Mouse (Mus musculus): ENCODE measurements around the gene Zfhx3.

Gene Zfhx3

DNA sequence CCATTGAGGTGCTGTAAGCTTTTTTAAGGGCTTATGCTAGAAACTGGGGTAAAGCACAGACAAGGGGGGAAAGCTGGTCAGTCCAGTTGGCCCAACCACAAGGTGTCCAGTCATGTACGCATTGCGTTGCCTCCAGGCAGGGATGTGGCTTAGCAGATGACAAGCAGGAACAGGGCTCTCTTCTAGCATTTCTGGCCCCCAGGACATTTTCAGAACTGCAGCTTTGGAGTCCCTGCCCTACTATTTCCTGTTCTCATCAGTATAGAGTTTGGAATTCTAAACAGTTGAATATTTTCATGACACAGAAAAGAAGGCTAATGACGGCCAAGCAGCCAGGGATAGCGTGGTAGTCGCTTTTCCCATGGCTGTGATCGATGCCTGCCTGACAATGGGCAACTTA is 706.5 kb downstream of the Zfhx3 start:
- DNase-seq (ENCODE audit: low spot score in 2 of 2): no peak

GRCm38 (mm10) chr8:108650837-108651236 is 708.4 kb downstream of the Zfhx3 start:
- no peak for DNase-seq (ENCODE audit: low spot score in 2 of 2)

- DNase-seq (ENCODE audit: low spot score in 2 of 2): no peak
Observed at GRCm38 (mm10) chr8:108661486-108662093, 719.1 kb downstream of the Zfhx3 start.

GRCm38 (mm10) chr8:108662766-108663165 is 720.3 kb downstream of the Zfhx3 start:
- DNase-seq (ENCODE audit: low spot score in 2 of 2): no peak

DNA sequence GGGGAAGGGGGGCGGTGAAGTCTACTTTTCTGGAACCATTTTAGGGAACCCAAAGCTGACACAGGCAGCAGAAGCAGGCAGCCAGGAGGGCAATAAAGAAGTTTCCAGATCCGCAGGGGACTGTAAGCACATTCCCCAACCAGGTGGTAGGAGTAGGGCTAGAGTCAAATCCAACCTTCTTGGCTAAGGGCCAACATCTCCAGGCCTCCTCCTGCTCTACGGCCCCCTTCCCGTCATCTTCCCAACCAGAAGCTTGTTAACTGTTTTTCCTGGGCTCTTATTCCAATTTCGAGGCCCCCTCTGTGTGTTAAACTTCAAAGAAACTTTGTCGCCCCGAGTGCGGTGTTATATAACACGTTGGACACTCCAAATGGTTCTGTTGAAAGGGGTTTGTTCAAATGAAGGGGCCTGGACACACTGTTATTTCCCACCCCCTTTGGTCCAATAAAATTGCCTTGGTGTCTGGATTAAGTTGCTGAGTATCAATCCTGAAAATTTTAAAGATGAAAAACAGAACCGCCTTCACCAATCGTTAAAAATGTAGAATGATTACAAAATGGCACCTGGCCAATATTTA is 729.6 kb downstream of the Zfhx3 start:
- DNase-seq (ENCODE audit: low spot score in 2 of 2): no peak

GRCm38 (mm10) chr8:108675001-108675525 is 732.6 kb downstream of the Zfhx3 start:
- no peak for DNase-seq (ENCODE audit: low spot score in 2 of 2)

DNA sequence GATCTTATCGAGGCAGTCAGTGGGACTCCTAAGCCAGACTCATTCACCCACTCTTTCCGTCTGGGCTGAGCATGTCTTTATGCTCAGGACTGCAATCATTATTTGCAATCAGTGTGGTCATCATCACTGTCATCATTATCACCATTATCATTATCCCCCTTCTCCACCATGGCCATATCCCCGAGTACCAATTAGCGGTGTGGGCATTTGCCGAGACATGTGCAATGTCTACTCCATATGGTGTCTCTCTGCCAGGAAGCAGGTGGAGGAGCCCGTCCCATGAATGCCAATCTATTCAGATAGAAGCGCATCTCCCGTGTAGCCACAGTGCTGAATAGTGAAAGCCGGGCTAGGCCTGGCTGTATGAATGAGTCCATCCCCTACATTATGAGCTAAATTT is 747.2 kb downstream of the Zfhx3 start:
- DNase-seq (ENCODE audit: low spot score in 2 of 2): no peak

GRCm38 (mm10) chr8:108690576-108691455 is 748.4 kb downstream of the Zfhx3 start:
- no peak for DNase-seq (ENCODE audit: low spot score in 2 of 2)

DNA sequence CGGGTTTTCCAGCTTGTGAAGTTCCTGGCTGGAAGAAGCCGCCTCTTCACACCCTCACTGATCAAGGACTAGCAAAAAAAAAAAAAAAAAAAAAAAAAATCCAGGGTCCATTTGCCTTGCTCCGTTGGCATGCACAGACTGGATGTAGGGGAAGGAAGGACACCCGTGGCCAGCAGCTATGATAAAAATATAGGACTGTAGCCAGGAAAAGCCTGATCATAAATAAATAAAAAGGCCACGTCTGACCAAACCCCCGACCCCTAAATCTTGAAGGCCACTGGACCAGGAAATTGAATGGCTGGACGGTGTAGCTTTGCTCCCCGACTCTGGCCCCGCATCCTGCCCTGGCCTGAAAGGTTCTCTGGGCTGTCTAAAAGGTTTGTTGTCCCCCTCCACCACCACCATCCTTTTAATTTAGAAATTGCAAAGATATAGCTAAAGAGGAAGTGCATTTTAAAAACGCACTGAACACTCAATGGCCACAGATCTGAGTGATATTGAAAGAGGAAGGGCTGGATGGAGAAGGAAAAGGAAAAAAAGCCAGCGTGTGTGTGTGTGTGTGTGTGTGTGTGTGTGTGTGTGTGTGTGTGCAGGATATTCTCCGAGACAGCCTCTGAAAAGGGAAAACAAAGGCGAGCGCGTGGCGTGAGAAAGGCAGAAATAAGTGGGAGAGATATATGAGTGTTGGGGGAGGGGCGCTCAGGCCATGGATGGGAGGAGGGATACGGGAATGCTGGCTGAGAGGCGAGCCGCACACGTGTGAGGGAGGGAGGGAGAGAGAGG is 749.2 kb downstream of the Zfhx3 start:
- DNase-seq (ENCODE audit: low spot score in 2 of 2): no peak

DNA sequence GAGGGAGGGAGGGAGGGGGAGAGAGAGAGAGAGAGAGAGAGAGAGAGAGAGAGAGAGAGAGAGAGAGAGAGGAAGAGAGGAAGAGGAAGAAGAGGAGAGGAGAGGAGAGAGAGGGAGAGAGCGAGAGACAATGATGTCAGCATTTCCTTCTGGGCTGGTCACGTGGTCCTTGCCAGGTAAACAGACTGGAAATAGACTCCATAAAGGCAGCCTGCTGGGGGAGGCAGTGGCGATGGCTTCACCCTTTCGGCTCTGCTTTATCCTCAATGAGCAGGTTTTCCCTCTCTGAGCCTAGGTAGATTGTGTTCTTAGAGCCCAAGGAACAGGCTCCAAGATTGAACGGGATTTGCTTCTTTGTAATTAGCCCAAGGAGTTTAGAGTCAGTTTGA is 749.8 kb downstream of the Zfhx3 start:
- no peak for DNase-seq (ENCODE audit: low spot score in 2 of 2)

DNA sequence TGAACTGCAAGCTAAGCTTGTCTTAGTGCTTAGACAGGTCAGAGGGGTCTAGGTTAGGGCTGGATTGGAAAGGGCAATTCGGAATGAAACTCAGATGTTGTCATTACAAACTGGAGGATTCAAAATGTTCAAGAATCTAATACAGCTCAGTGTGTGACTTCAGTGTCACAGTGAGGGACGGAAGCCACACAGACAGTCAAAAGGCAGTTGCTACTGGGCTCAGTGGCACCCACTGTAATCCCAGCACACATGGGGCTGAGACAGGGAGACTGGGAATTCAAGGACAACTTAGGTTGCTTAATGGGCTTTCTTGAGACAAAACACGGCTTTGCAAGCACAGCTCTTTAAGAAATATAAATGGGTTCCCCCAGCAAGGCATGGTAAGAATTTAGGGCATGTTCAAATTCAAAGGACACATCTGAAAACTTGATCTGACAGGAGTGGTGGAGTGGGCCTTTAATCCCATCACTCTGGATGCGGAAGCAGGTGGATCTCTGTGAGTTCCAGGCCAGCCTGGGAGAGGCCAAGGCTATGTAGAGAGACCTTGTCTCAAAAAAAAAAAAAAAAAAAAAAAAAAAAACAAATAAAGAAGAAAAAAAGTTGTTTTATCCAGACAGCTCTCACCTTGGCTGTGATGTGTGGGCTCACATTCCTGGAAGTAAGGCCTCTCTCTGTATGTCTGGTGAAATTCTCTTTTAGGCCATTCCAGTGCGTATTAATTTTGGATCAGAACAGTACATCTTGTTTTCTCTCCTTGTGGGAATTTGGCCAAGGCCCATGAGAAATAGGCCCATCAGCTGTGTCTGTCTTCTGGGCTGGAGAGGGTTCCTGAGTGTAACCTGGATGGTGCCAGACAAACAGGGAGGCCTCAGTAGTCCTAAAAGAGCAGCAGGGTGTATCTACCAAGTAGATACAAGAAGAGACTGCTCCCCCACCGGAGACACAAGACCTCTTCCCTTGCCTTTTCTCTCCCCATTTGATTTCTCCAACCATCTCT is 750.5 kb downstream of the Zfhx3 start:
- no peak for DNase-seq (ENCODE audit: low spot score in 2 of 2)

GRCm38 (mm10) chr8:108693841-108694240 is 751.4 kb downstream of the Zfhx3 start:
- DNase-seq (ENCODE audit: low spot score in 2 of 2): no peak

DNA sequence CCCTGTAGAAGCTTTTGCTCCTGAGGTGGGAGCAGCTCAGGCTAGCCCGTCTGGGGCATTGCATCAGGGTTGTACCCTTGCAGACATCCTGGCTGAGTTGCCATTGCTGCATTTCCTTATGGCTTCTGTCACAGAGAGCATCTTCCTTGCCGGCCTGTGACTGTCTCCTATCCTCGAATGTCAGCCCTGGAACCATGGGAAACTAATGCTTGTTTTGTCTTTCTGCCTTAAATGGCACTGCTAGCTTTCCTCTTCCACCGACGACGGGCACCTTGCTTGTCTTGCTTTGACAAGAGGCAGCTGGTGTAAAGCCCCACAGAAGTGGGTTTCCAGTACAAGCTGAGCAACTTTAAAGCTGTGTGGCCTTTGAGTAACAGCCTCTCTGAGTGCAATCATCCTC is 752.1 kb downstream of the Zfhx3 start:
- DNase-seq (ENCODE audit: low spot score in 2 of 2): no peak

DNA sequence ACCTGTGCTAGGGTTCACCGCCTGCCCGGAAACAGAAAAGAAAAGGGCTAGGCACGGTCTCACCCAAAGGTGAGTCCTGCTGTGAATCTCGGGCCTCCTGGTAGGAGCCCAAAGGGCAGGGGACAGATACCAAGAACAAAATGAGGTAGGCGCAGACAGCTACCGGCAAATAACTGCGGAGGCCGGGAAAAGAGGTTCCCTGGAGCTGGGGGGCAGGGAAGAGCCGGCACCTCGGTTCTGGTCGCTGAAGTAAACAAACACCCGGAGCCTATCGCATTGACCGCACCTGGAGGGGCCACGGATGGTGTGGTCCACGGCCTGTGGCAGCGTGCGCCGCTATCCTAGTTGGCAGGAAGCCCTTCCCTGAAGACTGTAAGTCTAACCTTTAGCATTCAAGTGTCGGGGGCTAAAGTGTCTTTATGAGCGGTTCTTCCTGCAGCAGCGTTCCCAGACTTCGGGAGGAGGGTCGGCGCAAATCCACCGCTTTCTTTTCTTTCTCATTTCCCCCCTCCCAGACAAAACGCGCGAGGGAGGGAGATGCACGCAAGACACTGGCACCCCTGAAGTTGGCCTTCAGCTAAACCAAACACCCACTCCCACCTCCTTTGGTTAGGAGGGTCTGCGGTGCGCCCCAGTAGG is 752.9 kb downstream of the Zfhx3 start:
- no peak for DNase-seq (ENCODE audit: low spot score in 2 of 2)

DNA sequence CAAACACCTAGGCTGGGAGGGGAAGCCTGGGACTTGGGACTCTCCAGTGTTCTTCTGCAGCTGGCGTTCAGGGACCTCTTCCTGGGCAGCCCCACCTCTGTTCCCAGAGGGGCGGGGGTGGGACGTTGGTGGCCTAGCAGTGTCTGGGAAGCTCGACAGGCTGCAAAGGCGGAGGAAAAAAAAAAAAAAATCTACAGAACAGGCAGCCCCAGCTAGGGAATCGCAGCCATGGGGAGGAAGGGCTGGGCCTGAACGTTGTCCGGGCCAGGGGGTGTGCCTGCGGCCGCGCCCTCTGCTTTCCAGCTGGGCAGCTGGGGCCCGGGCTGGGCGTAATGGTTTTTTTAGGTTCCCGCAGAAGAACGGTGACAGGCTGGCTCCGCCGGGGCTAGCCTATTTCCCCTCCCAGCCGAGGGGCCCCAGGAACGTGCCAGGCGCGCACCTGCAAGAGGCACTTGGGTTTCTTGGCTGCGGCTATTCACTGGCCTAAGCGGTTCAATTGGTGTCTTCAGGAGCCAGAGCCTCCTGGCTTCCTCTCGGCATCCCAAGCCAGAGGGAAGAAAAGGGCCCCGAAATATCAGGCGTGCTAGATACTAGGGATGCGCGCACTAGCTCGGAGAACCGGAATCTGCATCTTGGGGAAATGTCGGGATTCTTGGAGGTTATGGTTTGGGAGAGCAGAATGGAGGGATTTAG is 753.6 kb downstream of the Zfhx3 start:
- DNase-seq (ENCODE audit: low spot score in 2 of 2): no peak

- DNase-seq (ENCODE audit: low spot score in 2 of 2): no peak
Observed at GRCm38 (mm10) chr8:108696631-108697410, 754.4 kb downstream of the Zfhx3 start.

- no peak for DNase-seq (ENCODE audit: low spot score in 2 of 2)
Observed at GRCm38 (mm10) chr8:108697589-108697988, 755.1 kb downstream of the Zfhx3 start.

DNA sequence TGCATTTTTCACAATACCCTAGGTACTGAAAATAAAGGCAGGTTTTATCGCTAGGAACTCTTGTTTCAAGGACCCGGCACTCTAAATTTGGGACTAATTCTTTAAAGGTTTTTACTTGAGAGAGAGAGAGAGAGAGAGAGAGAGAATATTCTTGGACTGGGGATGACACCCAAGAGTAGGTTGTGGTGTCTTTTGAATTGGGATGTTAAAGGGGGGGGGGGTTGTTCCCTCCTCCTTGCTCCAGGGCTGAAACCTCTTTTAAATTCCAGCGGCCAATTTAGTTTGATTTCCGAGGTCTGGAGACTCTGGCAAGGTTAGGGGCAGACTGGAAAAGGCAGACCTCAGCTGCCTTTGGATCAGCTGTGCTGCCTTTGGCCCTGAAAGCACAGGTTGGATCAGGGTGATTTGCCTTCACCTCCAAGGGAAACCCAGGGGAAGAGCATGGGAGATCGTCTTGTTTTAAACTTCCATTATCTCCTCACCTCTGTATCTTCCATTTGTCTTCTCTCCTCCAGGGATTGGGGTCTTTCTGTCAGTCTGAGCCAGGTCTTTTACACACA is 755.7 kb downstream of the Zfhx3 start:
- DNase-seq (ENCODE audit: low spot score in 2 of 2): no peak
